Mouse (Mus musculus) ovary, postnatal 36 days (tissue): ENCODE measurements around the gene Fam149b.
A peak's percentile ranks its signal among the peaks of the same experiment; 100 is the strongest.

ENCODE experiments used
- DNase-seq: peaks from one replicate; pipeline ENCODE4 v3.0.0; 2022; ENCODE audit warnings: low spot score, mixed read lengths

Gene Fam149b

GRCm38 (mm10) chr14:20389446-20390079 is 41.6 kb downstream of the Fam149b start:
- no peak for DNase-seq

GRCm38 (mm10) chr14:20392326-20392725 is 44.4 kb downstream of the Fam149b start:
- no peak for DNase-seq

GRCm38 (mm10) chr14:20393205-20393913 is 45.4 kb downstream of the Fam149b start, which contains the start of gene Mrps16:
Mrps16 (minus strand) TSS chr14:20393634.
- DNase-seq, result peak; percentile 95

- no peak for DNase-seq
Observed at GRCm38 (mm10) chr14:20397220-20397619, 49.3 kb downstream of the Fam149b start.

GRCm38 (mm10) chr14:20398864-20399263 is 50.9 kb downstream of the Fam149b start:
- peak; percentile 48 for DNase-seq

- DNase-seq, result no peak
Observed at GRCm38 (mm10) chr14:20400071-20400470, 52.1 kb downstream of the Fam149b start.

- DNase-seq, result no peak
Observed at GRCm38 (mm10) chr14:20422257-20422656, 74.3 kb downstream of the Fam149b start.

- no peak for DNase-seq
Observed at GRCm38 (mm10) chr14:20423046-20423445, 75.1 kb downstream of the Fam149b start.

- DNase-seq, result no peak
Observed at GRCm38 (mm10) chr14:20428593-20428992, 80.6 kb downstream of the Fam149b start.

GRCm38 (mm10) chr14:20429833-20430232 is 81.9 kb downstream of the Fam149b start:
- DNase-seq, result no peak

GRCm38 (mm10) chr14:20431726-20432125 is 83.8 kb downstream of the Fam149b start:
- no peak for DNase-seq

- DNase-seq, result no peak
Observed at GRCm38 (mm10) chr14:20432420-20432819, 84.5 kb downstream of the Fam149b start.
